Mouse (Mus musculus) stomach, embryonic 14.5 days (tissue): ENCODE results near the gene Paxbp1. TPM values are rescaled to one million over a fixed set of nuclear protein-coding genes. Genes with fewer than 3 reads are reported as not detected.

ENCODE experiments used
- ATAC-seq: fragments of 200-750 bp; cut with Nextera tagmentation; 2 replicates; pipeline ENCODE4 v1.8.0; 2017; ENCODE audit warnings: low read depth, moderate TSS enrichment; ENCODE audit not compliant: insufficient number of reproducible peaks, insufficient read depth, low FRiP score
- H3K27ac ChIP-seq: fragments of 300-500 bp; sonication (generic); 2 replicates; pipeline ENCODE4 v1.5.1; 2014; ENCODE audit warnings: mild to moderate bottlenecking, low read length, moderate library complexity, mixed read lengths
- H3K27me3 ChIP-seq: fragments of 300-500 bp; sonication (generic); 2 replicates; pipeline ENCODE4 v1.6.1; 2014; ENCODE audit warnings: low read length, control low read depth, mixed read lengths; ENCODE audit not compliant: control insufficient read depth, insufficient read depth
- H3K36me3 ChIP-seq: fragments of 300-500 bp; sonication (generic); 2 replicates; pipeline ENCODE4 v1.6.1; 2014; ENCODE audit warnings: mild to moderate bottlenecking, control low read depth, low read length, moderate library complexity, mixed read lengths; ENCODE audit not compliant: control insufficient read depth, insufficient read depth
- H3K4me1 ChIP-seq: fragments of 300-500 bp; sonication (generic); 2 replicates; pipeline ENCODE4 v1.6.1; 2014; ENCODE audit warnings: low read length, control low read depth, mixed read lengths; ENCODE audit not compliant: control insufficient read depth, insufficient read depth
- H3K4me2 ChIP-seq: fragments of 300-500 bp; sonication (generic); replicated peaks from 2 replicates; pipeline ENCODE4 v1.6.1; 2014; ENCODE audit warnings: low read depth, low read length, control low read depth
- H3K4me3 ChIP-seq: fragments of 300-500 bp; sonication (generic); 2 replicates; pipeline ENCODE4 v1.5.1; 2014; ENCODE audit warnings: low read depth, low read length, control low read depth
- H3K9ac ChIP-seq: fragments of 300-500 bp; sonication (generic); replicated peaks from 2 replicates; pipeline ENCODE4 v1.6.1; 2014; ENCODE audit warnings: low read depth, mild to moderate bottlenecking, control low read depth, low read length, moderate library complexity, mixed read lengths
- H3K9me3 ChIP-seq: fragments of 300-500 bp; sonication (generic); 2 replicates; pipeline ENCODE4 v1.6.1; 2016; ENCODE audit warnings: low read depth, low read length, control low read depth; ENCODE audit not compliant: control insufficient read depth
- WGBS: fragments of 180-500 bp; shearing (Covaris S2); extraction: QIAGEN DNeasy Blood & Tissue Kit; methylation state at CpG from one replicate; pipeline ENCODE4 v1.1.7; 2014; 5-methylcytosine and 5-hydroxymethylcytosine counted together
- polyA plus RNA-seq: library from polyadenylated mRNA; unstranded; fragments of >200 nt; fragmentation: Nextera tagmentation; extraction: Ambion mirVana; gene quantifications from 2 replicates; pipeline ENCODE4 v1.2.1, GENCODE M21; 2014

Paxbp1 gene
- polyA plus RNA-seq, 1 experiment from 2014 or later: 81.9 TPM

GRCm38 (mm10) chr16:91011847-91012246 lies 32.5 kb downstream of the Paxbp1 start:
- 28% methylated on average over 3 of the region's 3 CpGs for WGBS

GRCm38 (mm10) chr16:91011021-91011683 lies 33.2 kb downstream of the Paxbp1 start, which contains the start of gene Synj1:
Gene Synj1, minus strand, starts transcription at chr16:91011308.
- H3K4me1 ChIP-seq: no peaks in the 10 kb centered on the region
- peak within 1 kb of the TSS; percentile 69 for H3K9ac ChIP-seq
- H3K27ac ChIP-seq: peak within 1 kb of the TSS; percentile 75
- no peaks in the 10 kb centered on the region for H3K27me3 ChIP-seq
- no peaks in the 10 kb centered on the region for H3K9me3 ChIP-seq
- peaks cover 20% of the 10 kb centered on the region for H3K36me3 ChIP-seq
- WGBS: under 1% methylated on average over 62 of the region's 66 CpGs
- peak within 1 kb of the TSS; percentile 85 for H3K4me2 ChIP-seq
- peak; percentile 94 for ATAC-seq
- peak within 1 kb of the TSS; percentile 58 for H3K4me3 ChIP-seq

More at GRCm38 (mm10) chr16:91011847-91012246, 32.5 kb downstream of the Paxbp1 start:
- no peaks in the 10 kb centered on the region for H3K27me3 ChIP-seq
- peaks cover 23% of the 10 kb centered on the region for H3K36me3 ChIP-seq
- no peaks in the 10 kb centered on the region for H3K9me3 ChIP-seq
- H3K27ac ChIP-seq: peak overlapping the region; percentile 75; the same call in 1 of the 2 replicates
- peak overlapping the region; percentile 58 for H3K4me3 ChIP-seq
- no peak overlapping the region for H3K9ac ChIP-seq
- ATAC-seq: no peak
- H3K4me2 ChIP-seq: peak overlapping the region; percentile 85
- H3K4me1 ChIP-seq: no peaks in the 10 kb centered on the region

- Histone ChIP-seq H3K4me3 (peak overlapping the region; percentile 58), H3K4me2 (peak overlapping the region; percentile 85), H3K27me3 (no peaks in the 10 kb centered on the region), H3K4me1 (no peaks in the 10 kb centered on the region), H3K9me3 (no peaks in the 10 kb centered on the region), H3K9ac (peak overlapping the region; percentile 69), H3K36me3 (peaks cover 15% of the 10 kb centered on the region), H3K27ac (peak overlapping the region; percentile 75; the same call in 1 of the 2 replicates)
- no peak for ATAC-seq
- whole genome bisulfite sequencing: under 1% methylated on average over 39 of the region's 42 CpGs
These were observed 33.7 kb downstream of the Paxbp1 start for GRCm38 (mm10) chr16:91010581-91011020.

GRCm38 (mm10) chr16:91009942-91010529 lies 34.3 kb downstream of the Paxbp1 start:
- 2% methylated on average over 19 of the region's 19 CpGs for WGBS
- no peaks in the 10 kb centered on the region for H3K9me3 ChIP-seq
- peaks cover 9% of the 10 kb centered on the region for H3K36me3 ChIP-seq
- H3K27ac ChIP-seq: no peak overlapping the region; the same call in 1 of the 2 replicates
- H3K27me3 ChIP-seq: no peaks in the 10 kb centered on the region
- no peak for ATAC-seq
- peak overlapping the region; percentile 58 for H3K4me3 ChIP-seq
- H3K4me1 ChIP-seq: no peaks in the 10 kb centered on the region
- peak overlapping the region; percentile 85 for H3K4me2 ChIP-seq
- peak overlapping the region; percentile 69; the same call in 1 of the 2 replicates for H3K9ac ChIP-seq

- Histone ChIP-seq H3K4me1 (no peaks in the 10 kb centered on the region), H3K27me3 (no peaks in the 10 kb centered on the region), H3K4me2 (no peak overlapping the region), H3K9ac (no peak overlapping the region), H3K4me3 (no peak overlapping the region), H3K36me3 (no peaks in the 10 kb centered on the region), H3K27ac (no peak overlapping the region), H3K9me3 (no peaks in the 10 kb centered on the region)
- no peak for ATAC-seq
- 78% methylated on average over 4 of the region's 4 CpGs for WGBS
These were observed 39.3 kb downstream of the Paxbp1 start for GRCm38 (mm10) chr16:91004915-91005538.

GRCm38 (mm10) chr16:91001098-91001497 lies 43.2 kb downstream of the Paxbp1 start:
- Histone ChIP-seq H3K27ac (no peak overlapping the region), H3K4me2 (no peak overlapping the region), H3K36me3 (no peaks in the 10 kb centered on the region), H3K9ac (no peak overlapping the region), H3K9me3 (no peaks in the 10 kb centered on the region), H3K27me3 (no peaks in the 10 kb centered on the region), H3K4me1 (no peaks in the 10 kb centered on the region), H3K4me3 (no peak overlapping the region)
- no peak for ATAC-seq
- WGBS: 90% methylated on average over 2 of the region's 2 CpGs

- 85% methylated on average over 4 of the region's 4 CpGs for WGBS
- no peaks in the 10 kb centered on the region for H3K4me1 ChIP-seq
- H3K9ac ChIP-seq: no peak overlapping the region
- H3K4me3 ChIP-seq: no peak overlapping the region
- H3K27me3 ChIP-seq: no peaks in the 10 kb centered on the region
- no peaks in the 10 kb centered on the region for H3K9me3 ChIP-seq
- no peaks in the 10 kb centered on the region for H3K36me3 ChIP-seq
- no peak overlapping the region for H3K27ac ChIP-seq
- no peak for ATAC-seq
- H3K4me2 ChIP-seq: no peak overlapping the region
These were observed 44.5 kb downstream of the Paxbp1 start for GRCm38 (mm10) chr16:90999827-91000226.

GRCm38 (mm10) chr16:90997822-90998221 lies 46.5 kb downstream of the Paxbp1 start:
- H3K4me2 ChIP-seq: no peak overlapping the region
- H3K4me3 ChIP-seq: no peak overlapping the region
- no peaks in the 10 kb centered on the region for H3K9me3 ChIP-seq
- H3K36me3 ChIP-seq: no peaks in the 10 kb centered on the region
- H3K4me1 ChIP-seq: no peaks in the 10 kb centered on the region
- H3K27me3 ChIP-seq: no peaks in the 10 kb centered on the region
- H3K27ac ChIP-seq: no peak overlapping the region
- no peak overlapping the region for H3K9ac ChIP-seq
- ATAC-seq: no peak
- 83% methylated on average over 3 of the region's 3 CpGs for WGBS
